ENCODE assay signal across 8 mouse cellular contexts in the genomic region with DNA sequence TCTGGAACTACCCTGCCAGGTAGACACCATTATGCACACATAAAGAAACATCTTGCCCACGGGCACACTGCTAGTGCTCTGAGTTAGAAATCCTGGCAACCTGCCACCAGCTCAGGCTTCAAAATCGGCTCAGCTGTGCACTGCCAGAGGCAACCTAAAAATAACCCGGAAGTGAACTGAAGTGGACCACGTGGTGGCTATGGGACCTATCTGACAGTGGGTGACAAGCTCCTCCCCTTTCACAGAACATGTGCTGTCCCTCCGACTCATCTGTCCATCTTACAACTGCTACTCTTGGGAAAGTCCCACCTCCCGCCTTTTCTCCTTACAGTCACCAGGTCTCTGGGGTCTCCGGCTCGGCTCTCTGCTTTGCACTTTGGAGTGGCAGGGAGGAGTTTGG. TPM values are rescaled to one million over a fixed set of nuclear protein-coding genes. Genes with fewer than 3 reads are reported as not detected.
DNase-seq lines count a peak whose midpoint lies in the region; ATAC-seq and TF ChIP-seq lines count a peak whose summit lies in the region.

No protein-coding gene starts in this region.

- H3K27ac ChIP-seq in hindbrain, embryonic 13.5 days: no peak overlapping the region
- H3K27ac ChIP-seq in limb, embryonic 10.5 days: no peak overlapping the region

- ATAC-seq in hindbrain, embryonic 13.5 days (ENCODE audit: low FRiP score): peak; percentile 57
- peak; percentile 48 for ATAC-seq in megakaryocyte-erythroid progenitor cell, adult 5-6 weeks (replicated peaks; ENCODE audit: low FRiP score, low TSS enrichment, poor library complexity, severe bottlenecking)

- H3K9ac ChIP-seq in hindbrain, embryonic 13.5 days: no peak overlapping the region

- no peaks in the 10 kb centered on the region for H3K9me3 ChIP-seq in hindbrain, embryonic 13.5 days
- H3K9me3 ChIP-seq in limb, embryonic 10.5 days (replicated peaks): no peaks in the 10 kb centered on the region

- no peak overlapping the region for H3K4me3 ChIP-seq in hindbrain, embryonic 13.5 days
- H3K4me3 ChIP-seq in limb, embryonic 10.5 days: no peak overlapping the region

- TF ChIP-seq POLR2A in brain, embryonic 14.5 days (IDR thresholded peaks at IDR 0.05; ENCODE audit: borderline replicate concordance, extremely low read depth, insufficient read depth, insufficient read length, poor library complexity, severe bottlenecking): no peak

- no peak for TF ChIP-seq CTCF in brain, embryonic 14.5 days (IDR thresholded peaks at IDR 0.05; ENCODE audit: borderline replicate concordance, extremely low read depth, insufficient read depth, insufficient read length)

- H3K27me3 ChIP-seq in hindbrain, embryonic 13.5 days: no peaks in the 10 kb centered on the region
- H3K27me3 ChIP-seq in limb, embryonic 10.5 days (ENCODE audit: low read depth, poor library complexity, severe bottlenecking): no peaks in the 10 kb centered on the region

- DNase-seq in layer of hippocampus, adult 9-11 months: peak; percentile 45
- DNase-seq in layer of hippocampus, postnatal 36 days: no peak
- DNase-seq in brain, embryonic 14.5 days (ENCODE audit: low read depth): peak; percentile 73
- DNase-seq in frontal cortex, postnatal 36 days (ENCODE audit: low spot score in 2 of 2): peak; percentile 17 to 37
- DNase-seq in limb, embryonic 10.5 days (ENCODE audit: low spot score): peak; percentile 32
- peak; percentile 34 to 54 for DNase-seq in spleen, adult 18-20 months

- H3K4me2 ChIP-seq in hindbrain, embryonic 13.5 days: no peak overlapping the region

- H3K36me3 ChIP-seq in hindbrain, embryonic 13.5 days: no peaks in the 10 kb centered on the region
- no peaks in the 10 kb centered on the region for H3K36me3 ChIP-seq in limb, embryonic 10.5 days

- WGBS in hindbrain, embryonic 13.5 days: 40% methylated on average over 8 of the region's 8 CpGs
- WGBS in limb, embryonic 10.5 days: 58% methylated on average over 8 of the region's 8 CpGs

- H3K4me1 ChIP-seq in hindbrain, embryonic 13.5 days (replicated peaks): peaks cover 47% of the 10 kb centered on the region
- H3K4me1 ChIP-seq in limb, embryonic 10.5 days: peaks cover 42% of the 10 kb centered on the region

RNA-seq across cellular contexts. Expression of a gene that starts 10.3 kb away (rescaled TPM):
- 10 to 100 TPM; 67.3 to 75.2 TPM for total RNA-seq in layer of hippocampus, postnatal 36 days (2021)
- polyA plus RNA-seq in brain, embryonic 14.5 days (2012; rRNA removed): 60.4 and 68.7 TPM in 2 replicates
- 17.3 and 19.2 TPM in 2 replicates for polyA plus RNA-seq in hindbrain, embryonic 13.5 days (2015; fragmentation: Nextera tagmentation; extraction: Ambion mirVana)
- polyA plus RNA-seq in limb, embryonic 10.5 days (2016; fragmentation: Nextera tagmentation; extraction: Ambion mirVana): 8.7 and 9.2 TPM in 2 replicates
- 223 and 236 TPM in 2 replicates for total RNA-seq in megakaryocyte-erythroid progenitor cell, adult 5-6 weeks (2014; fragmentation: Nextera tagmentation)
- total RNA-seq in megakaryocyte-erythroid progenitor cell, adult 5-6 weeks (2017): 225 and 282 TPM in 2 replicates

Comparison
In these comparisons a context has a peak if more than half of its experiments do, and no peak if none do; other contexts are left out.
1. DNase-seq: peak in layer of hippocampus, adult 9-11 months (single experiment), brain, embryonic 14.5 days (single experiment), frontal cortex, postnatal 36 days (2 of 2), limb, embryonic 10.5 days (single experiment) and spleen, adult 18-20 months (2 of 2); none in layer of hippocampus, postnatal 36 days (0 of 2).